Mouse (Mus musculus): ENCODE results near the gene Ankrd65. TPM values are rescaled to one million over a fixed set of nuclear protein-coding genes. Genes with fewer than 3 reads are reported as not detected.
"Not testable (repeated sequence)": the region's sequence is repeated elsewhere in the genome, so short reads cannot be mapped to it uniquely, and the experiment has no call there.

Gene Ankrd65
- 0.25 and 0.49 TPM in 2 replicates for polyA plus RNA-seq (2012; rRNA removed)

DNA sequence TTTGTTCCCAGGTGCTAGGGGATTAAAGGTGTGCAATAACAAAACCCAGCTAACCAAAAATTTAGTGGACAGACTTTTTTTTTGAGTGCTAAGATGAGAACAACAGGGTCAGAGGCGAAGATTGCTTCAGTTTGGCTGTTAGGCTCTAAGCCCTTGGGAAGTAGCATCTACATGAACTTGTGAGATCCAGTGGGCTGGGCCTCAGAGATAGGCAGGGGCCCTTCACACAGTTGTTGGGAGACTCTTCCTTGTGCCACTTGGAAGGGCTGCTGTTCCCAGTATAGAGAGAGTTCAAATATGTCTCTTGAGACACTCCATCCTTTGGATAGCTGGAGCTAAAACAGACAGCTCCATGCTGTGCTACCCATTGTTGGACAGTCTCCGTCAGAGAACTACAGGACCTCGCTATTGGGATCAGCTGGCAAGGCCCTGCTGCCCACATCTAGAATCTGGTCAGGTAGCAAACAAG is at the start of gene Ankrd65:
Gene Ankrd65 (plus strand): TSS at position 419 of the 469 bp plus-strand sequence.
- Histone ChIP-seq H3K4me3 (ENCODE audit: extremely low read depth, insufficient read depth, insufficient read length) (no peak within 1 kb of the TSS), H3K36me3 (ENCODE audit: control insufficient read depth, insufficient read depth, low read length) (no peaks in the 10 kb centered on the region), H3K27me3 (ENCODE audit: control insufficient read depth, insufficient read depth, low read length) (no peaks in the 10 kb centered on the region), H3K27ac (ENCODE audit: insufficient read depth, low read length) (no peak within 1 kb of the TSS), H3K4me1 (ENCODE audit: control insufficient read depth, insufficient read depth, insufficient read length) (no peaks in the 10 kb centered on the region)
- WGBS = 88% methylated on average over 3 of the region's 3 CpGs
- TF ChIP-seq CTCF (IDR thresholded peaks at IDR 0.05; ENCODE audit: extremely low read depth, insufficient read depth, insufficient read length, insufficient replicate concordance) = no peak
- no peak for TF ChIP-seq POLR2A (IDR thresholded peaks at IDR 0.05; ENCODE audit: low read depth, low read length)
- no peak for DNase-seq (ENCODE audit: low read depth in 1 of 2, low spot score in 2 of 2)

DNA sequence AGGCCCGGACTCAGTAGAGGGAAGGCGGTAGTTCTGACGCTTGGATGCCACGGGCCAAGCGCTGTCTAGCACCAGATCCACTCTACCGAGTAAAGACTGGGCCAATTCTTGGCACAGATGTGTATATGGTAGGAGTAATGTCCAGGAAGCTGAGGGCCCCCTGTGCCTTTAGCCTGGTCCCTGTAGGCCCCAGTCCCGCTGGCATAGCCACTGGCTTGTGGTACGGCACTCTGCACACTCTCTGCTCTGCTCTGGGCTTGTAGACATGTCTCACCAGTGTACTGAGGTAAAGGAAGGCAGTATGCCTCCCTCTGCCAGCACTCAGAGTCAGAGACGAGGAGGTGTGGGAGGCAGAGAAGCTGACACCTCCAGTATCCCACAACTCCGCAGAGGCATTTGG is 49.6 kb upstream of the Ankrd65 start:
- not testable (repeated sequence) for H3K4me1 ChIP-seq (ENCODE audit: control insufficient read depth, insufficient read depth, insufficient read length); H3K27ac ChIP-seq (ENCODE audit: insufficient read depth, low read length); H3K4me3 ChIP-seq (ENCODE audit: extremely low read depth, insufficient read depth, insufficient read length); H3K27me3 ChIP-seq (ENCODE audit: control insufficient read depth, insufficient read depth, low read length); DNase-seq (ENCODE audit: low read depth in 1 of 2, low spot score in 2 of 2)
- WGBS = 96% methylated on average over 10 of the region's 10 CpGs
- peaks cover 12% of the 10 kb centered on the region; the same call in 1 of the 2 replicates for H3K36me3 ChIP-seq (ENCODE audit: control insufficient read depth, insufficient read depth, low read length)

DNA sequence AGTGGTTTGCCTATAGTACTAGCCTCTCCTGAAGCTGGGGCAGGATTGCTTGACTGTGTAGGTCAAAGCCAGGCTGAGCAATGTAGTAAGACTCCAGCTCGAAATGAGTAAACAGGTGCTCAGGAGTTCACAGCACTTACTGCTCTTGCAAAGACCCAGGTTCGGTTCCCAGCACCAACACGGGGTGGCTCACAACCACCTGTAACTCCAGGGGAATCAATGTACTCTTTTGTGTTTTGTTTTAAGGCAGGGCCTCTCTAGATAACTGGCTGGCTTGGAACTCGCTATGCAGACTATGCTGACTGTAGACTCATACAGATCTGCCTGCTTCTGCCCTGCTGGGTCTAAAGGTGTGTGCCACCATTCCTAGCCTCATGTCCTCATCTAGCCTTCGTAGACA is 47.6 kb upstream of the Ankrd65 start:
- no peak overlapping the region for H3K4me3 ChIP-seq (ENCODE audit: extremely low read depth, insufficient read depth, insufficient read length)
- DNase-seq (ENCODE audit: low read depth in 1 of 2, low spot score in 2 of 2) = no peak
- TF ChIP-seq POLR2A (IDR thresholded peaks at IDR 0.05; ENCODE audit: low read depth, low read length) = no peak
- no peak for TF ChIP-seq CTCF (IDR thresholded peaks at IDR 0.05; ENCODE audit: extremely low read depth, insufficient read depth, insufficient read length, insufficient replicate concordance)
- H3K36me3 ChIP-seq (ENCODE audit: control insufficient read depth, insufficient read depth, low read length) = peaks cover 19% of the 10 kb centered on the region
- no peaks in the 10 kb centered on the region for H3K4me1 ChIP-seq (ENCODE audit: control insufficient read depth, insufficient read depth, insufficient read length)
- WGBS = 94% methylated on average over 5 of the region's 5 CpGs
- H3K27ac ChIP-seq (ENCODE audit: insufficient read depth, low read length) = no peak overlapping the region
- H3K27me3 ChIP-seq (ENCODE audit: control insufficient read depth, insufficient read depth, low read length) = no peaks in the 10 kb centered on the region

DNA sequence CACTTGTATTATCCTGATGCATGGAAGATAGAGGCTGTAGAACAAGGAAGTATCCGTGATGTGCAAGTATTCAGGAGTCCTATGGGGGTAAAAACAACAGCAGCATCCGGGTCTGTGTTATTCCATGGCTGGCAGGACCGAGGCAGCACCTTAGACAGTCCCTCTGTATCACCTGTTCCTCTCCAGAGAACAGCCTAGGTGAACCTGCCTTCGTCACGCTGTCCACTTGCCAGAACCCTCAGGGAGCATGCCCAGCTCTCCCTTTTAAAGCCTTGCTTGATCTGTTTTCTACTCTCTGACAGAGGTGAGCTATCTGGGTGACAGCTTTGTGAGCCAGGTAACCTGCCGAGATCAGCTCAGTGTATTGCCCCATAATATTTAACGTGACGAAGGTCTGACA is 45.8 kb upstream of the Ankrd65 start:
- no peaks in the 10 kb centered on the region for H3K27me3 ChIP-seq (ENCODE audit: control insufficient read depth, insufficient read depth, low read length)
- H3K4me3 ChIP-seq (ENCODE audit: extremely low read depth, insufficient read depth, insufficient read length) = no peak overlapping the region
- DNase-seq (ENCODE audit: low read depth in 1 of 2, low spot score in 2 of 2) = no peak
- H3K27ac ChIP-seq (ENCODE audit: insufficient read depth, low read length) = no peak overlapping the region
- peaks cover 27% of the 10 kb centered on the region for H3K36me3 ChIP-seq (ENCODE audit: control insufficient read depth, insufficient read depth, low read length)
- no peak for TF ChIP-seq CTCF (IDR thresholded peaks at IDR 0.05; ENCODE audit: extremely low read depth, insufficient read depth, insufficient read length, insufficient replicate concordance)
- no peaks in the 10 kb centered on the region for H3K4me1 ChIP-seq (ENCODE audit: control insufficient read depth, insufficient read depth, insufficient read length)
- WGBS = 88% methylated on average over 8 of the region's 8 CpGs

DNA sequence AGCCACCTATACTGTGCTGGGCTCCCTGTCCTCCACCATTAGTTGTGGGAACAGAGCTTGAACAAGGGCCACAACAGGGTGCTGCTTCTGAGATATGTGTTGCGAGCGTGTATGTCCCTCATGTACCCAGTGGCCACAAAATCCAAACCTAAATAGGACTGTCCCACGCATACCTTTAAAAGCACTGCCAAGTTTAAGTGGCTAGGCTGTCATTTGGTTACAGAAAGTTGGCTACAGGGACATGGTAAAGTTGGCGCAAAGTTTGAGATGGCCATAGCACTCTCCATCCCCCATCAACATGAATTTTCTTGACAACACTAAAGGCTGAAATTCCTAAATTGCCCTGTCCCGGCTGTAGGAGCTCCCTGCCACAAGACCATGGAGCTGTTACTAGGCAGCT is 45.1 kb upstream of the Ankrd65 start:
- WGBS = 94% methylated on average over 5 of the region's 5 CpGs
- no peak overlapping the region for H3K27ac ChIP-seq (ENCODE audit: insufficient read depth, low read length)
- TF ChIP-seq POLR2A (IDR thresholded peaks at IDR 0.05; ENCODE audit: low read depth, low read length) (no peak), CTCF (IDR thresholded peaks at IDR 0.05; ENCODE audit: extremely low read depth, insufficient read depth, insufficient read length, insufficient replicate concordance) (no peak)

DNA sequence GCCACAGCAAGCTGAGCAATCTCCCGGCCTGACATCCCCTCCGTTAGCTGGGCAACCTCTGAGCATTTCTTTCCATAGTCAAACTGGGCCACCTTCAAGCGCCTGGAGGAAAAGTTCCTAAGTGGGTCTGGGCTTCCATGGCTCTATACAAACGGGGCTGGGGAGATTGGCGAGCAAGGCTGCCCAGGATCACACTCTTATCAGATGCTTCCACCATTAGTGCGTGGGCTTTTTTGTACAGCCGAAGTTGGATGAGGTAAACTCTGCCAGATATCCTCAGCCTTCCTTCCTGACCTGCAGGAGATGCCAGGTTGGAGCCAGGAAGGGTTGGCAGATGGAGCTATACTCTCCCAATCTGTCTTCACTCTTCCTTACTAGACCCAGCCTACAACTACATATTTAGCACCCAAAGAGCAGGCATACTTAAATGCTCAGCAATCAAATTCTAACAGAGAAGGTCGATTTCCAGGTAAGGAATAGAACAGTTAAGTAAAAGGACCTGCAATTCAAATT is 44.1 kb upstream of the Ankrd65 start:
- no peak for TF ChIP-seq CTCF (IDR thresholded peaks at IDR 0.05; ENCODE audit: extremely low read depth, insufficient read depth, insufficient read length, insufficient replicate concordance)
- no peak for TF ChIP-seq POLR2A (IDR thresholded peaks at IDR 0.05; ENCODE audit: low read depth, low read length)
- Histone ChIP-seq H3K4me1 (ENCODE audit: control insufficient read depth, insufficient read depth, insufficient read length) (no peaks in the 10 kb centered on the region), H3K27me3 (ENCODE audit: control insufficient read depth, insufficient read depth, low read length) (no peaks in the 10 kb centered on the region), H3K4me3 (ENCODE audit: extremely low read depth, insufficient read depth, insufficient read length) (no peak overlapping the region), H3K27ac (ENCODE audit: insufficient read depth, low read length) (no peak overlapping the region), H3K36me3 (ENCODE audit: control insufficient read depth, insufficient read depth, low read length) (peaks cover 24% of the 10 kb centered on the region)
- WGBS = 90% methylated on average over 8 of the region's 8 CpGs
- no peak for DNase-seq (ENCODE audit: low read depth in 1 of 2, low spot score in 2 of 2)

More for the DNA sequence above, 45.1 kb upstream of the Ankrd65 start:
- Histone ChIP-seq H3K36me3 (ENCODE audit: control insufficient read depth, insufficient read depth, low read length) (peaks cover 25% of the 10 kb centered on the region), H3K27me3 (ENCODE audit: control insufficient read depth, insufficient read depth, low read length) (no peaks in the 10 kb centered on the region), H3K4me1 (ENCODE audit: control insufficient read depth, insufficient read depth, insufficient read length) (no peaks in the 10 kb centered on the region), H3K4me3 (ENCODE audit: extremely low read depth, insufficient read depth, insufficient read length) (no peak overlapping the region)
- DNase-seq (ENCODE audit: low read depth in 1 of 2, low spot score in 2 of 2) = no peak

DNA sequence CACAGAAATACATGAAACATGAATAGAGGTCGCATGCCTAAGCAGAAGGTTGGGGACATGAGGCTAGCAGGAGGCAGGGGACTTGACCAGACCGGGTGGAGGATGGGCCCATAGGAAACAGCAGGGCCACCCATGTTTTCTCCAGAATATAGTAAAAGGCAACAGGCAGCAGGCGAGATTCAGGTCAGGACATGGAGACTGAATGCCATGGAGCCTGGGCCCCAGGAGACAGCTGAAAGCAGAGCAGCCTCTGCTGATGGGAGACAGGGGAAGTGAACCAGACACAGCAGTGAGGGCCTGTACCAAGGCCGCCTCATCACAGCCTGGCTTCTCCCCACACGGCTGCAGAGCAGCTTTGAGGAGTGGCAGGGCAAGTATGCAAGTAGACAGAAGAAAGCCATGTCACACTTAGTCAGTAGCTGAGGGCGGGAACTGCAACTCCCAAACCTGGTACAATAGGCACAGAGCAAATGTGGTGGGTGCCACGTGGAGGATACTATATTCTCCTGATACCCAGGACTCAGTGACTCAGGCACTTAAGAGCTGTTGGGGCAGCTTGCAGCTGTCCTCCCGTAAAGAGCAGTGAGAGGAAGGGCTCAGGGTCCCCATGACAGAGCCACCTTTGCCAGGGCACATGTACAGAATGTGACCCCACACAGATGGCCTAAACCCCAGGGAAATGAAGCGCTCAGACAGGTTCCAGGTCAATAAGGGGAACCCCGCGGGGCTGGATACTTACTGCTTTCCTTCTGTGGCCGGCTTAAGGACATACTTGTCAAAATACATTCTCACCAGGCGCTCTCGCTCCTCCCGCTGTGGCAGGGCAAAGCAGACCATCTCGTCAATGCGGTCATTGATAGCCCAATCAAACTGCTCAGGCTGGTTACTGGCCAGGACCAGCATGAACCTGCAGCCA is 43.4 kb upstream of the Ankrd65 start:
- Histone ChIP-seq H3K4me3 (ENCODE audit: extremely low read depth, insufficient read depth, insufficient read length) (no peak overlapping the region), H3K27me3 (ENCODE audit: control insufficient read depth, insufficient read depth, low read length) (no peaks in the 10 kb centered on the region), H3K36me3 (ENCODE audit: control insufficient read depth, insufficient read depth, low read length) (peaks cover 24% of the 10 kb centered on the region), H3K27ac (ENCODE audit: insufficient read depth, low read length) (no peak overlapping the region), H3K4me1 (ENCODE audit: control insufficient read depth, insufficient read depth, insufficient read length) (no peaks in the 10 kb centered on the region)
- DNase-seq (ENCODE audit: low read depth in 1 of 2, low spot score in 2 of 2) = no peak
- 91% methylated on average over 17 of the region's 17 CpGs for WGBS
- no peak for TF ChIP-seq POLR2A (IDR thresholded peaks at IDR 0.05; ENCODE audit: low read depth, low read length)
- no peak for TF ChIP-seq CTCF (IDR thresholded peaks at IDR 0.05; ENCODE audit: extremely low read depth, insufficient read depth, insufficient read length, insufficient replicate concordance)
